Mouse (Mus musculus) G1E (cell line): Measurements from ENCODE around the gene Rras2.

ENCODE experiments used
- CTCF ChIP-seq: IDR thresholded peaks from 2 replicates; pipeline ENCODE4 v1.5.1; 2012; ENCODE audit warnings: low read depth, low read length, inconsistent platforms, mixed read lengths
- GATA1 ChIP-seq: IDR thresholded peaks from 2 replicates; pipeline ENCODE4 v1.6.1; 2012; ENCODE audit warnings: borderline replicate concordance, low read length, inconsistent platforms, mixed read lengths
- GATA2 ChIP-seq: IDR thresholded peaks from 2 replicates; pipeline ENCODE4 v1.6.1; 2012; ENCODE audit warnings: low read depth, low read length, inconsistent platforms, borderline replicate concordance
- POLR2AphosphoS5 ChIP-seq: IDR thresholded peaks from 2 replicates; pipeline ENCODE4 v1.6.1; 2012; ENCODE audit warnings: low read depth, low read length, inconsistent platforms; ENCODE audit not compliant: insufficient replicate concordance
- TAL1 ChIP-seq: conservative IDR thresholded peaks from 2 replicates; pipeline ENCODE4 v1.6.1; 2012; ENCODE audit warnings: low read depth, low read length, inconsistent platforms, mixed read lengths

GRCm38 (mm10) chr7:114043929-114044549, 73.5 kb downstream of the Rras2 start:
- no peak for TF ChIP-seq CTCF
- TF ChIP-seq TAL1 = no peak
- no peak for TF ChIP-seq GATA1
- no peak for TF ChIP-seq POLR2AphosphoS5
- no peak for TF ChIP-seq GATA2
